Mouse (Mus musculus): Measurements from ENCODE around the gene Sec24d. TPM values are rescaled to one million over a fixed set of nuclear protein-coding genes. Genes with fewer than 3 reads are reported as not detected.
"Not testable (repeated sequence)": the region's sequence is repeated elsewhere in the genome, so short reads cannot be mapped to it uniquely, and the experiment has no call there.

The Sec24d gene
- polyA plus RNA-seq, 1 experiment from 2014 or later, result 21.5 TPM

DNA sequence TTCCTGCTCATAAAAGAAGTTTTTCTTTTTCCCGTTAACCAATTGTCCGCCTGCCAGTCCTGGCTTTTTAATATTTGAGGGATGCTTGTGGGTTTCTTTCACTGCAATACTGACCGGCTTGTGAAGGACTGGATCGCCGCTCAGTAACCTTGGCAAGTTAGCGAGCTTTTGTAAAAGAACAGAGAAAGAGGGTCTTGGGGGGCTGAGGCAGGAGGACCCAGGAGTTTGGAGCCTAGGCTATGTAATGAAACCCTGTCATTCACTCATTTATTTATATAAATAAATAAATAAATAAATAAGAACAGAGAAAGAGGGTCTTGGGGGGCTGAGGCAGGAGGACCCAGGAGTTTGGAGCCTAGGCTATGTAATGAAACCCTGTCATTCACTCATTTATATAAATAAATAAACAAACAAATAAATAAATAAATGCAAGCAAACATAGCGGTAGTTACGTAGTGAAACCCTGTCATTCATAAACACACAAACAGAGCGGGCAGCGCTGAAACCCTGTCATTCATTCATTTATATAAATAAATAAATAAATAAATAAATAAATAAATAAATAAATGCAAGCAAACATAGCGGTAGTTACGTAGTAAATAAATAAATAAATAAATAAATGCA, 119.0 kb downstream of the Sec24d start:
- 18% methylated on average over 12 of the region's 12 CpGs for WGBS
- H3K4me3 ChIP-seq (ENCODE audit: low read depth, low read length), result peak overlapping the region; percentile 57
- peak overlapping the region; percentile 44; the same call in 1 of the 2 replicates for H3K27ac ChIP-seq (ENCODE audit: low read depth, low read length)
- H3K36me3 ChIP-seq (ENCODE audit: control insufficient read depth, insufficient read depth, low read length); H3K9me3 ChIP-seq (ENCODE audit: control insufficient read depth, low read length); H3K27me3 ChIP-seq (ENCODE audit: control insufficient read depth, insufficient read depth, low read length): not testable (repeated sequence)
- DNase-seq (ENCODE audit: low spot score, missing footprints) (peak; percentile 91), ATAC-seq (ENCODE audit: low FRiP score) (peak; percentile 83)
- peak overlapping the region; percentile 47 for H3K4me2 ChIP-seq
- peaks cover 15% of the 10 kb centered on the region for H3K4me1 ChIP-seq (ENCODE audit: control insufficient read depth, insufficient read depth, low read length)
- H3K9ac ChIP-seq (ENCODE audit: low read length), result peak overlapping the region; percentile 68

- Histone ChIP-seq H3K9ac (ENCODE audit: low read length) (no peak overlapping the region), H3K27me3 (ENCODE audit: control insufficient read depth, insufficient read depth, low read length) (no peaks in the 10 kb centered on the region), H3K4me2 (no peak overlapping the region), H3K36me3 (ENCODE audit: control insufficient read depth, insufficient read depth, low read length) (no peaks in the 10 kb centered on the region), H3K9me3 (ENCODE audit: control insufficient read depth, low read length) (no peaks in the 10 kb centered on the region), H3K4me3 (ENCODE audit: low read depth, low read length) (no peak overlapping the region), H3K27ac (ENCODE audit: low read depth, low read length) (no peak overlapping the region), H3K4me1 (ENCODE audit: control insufficient read depth, insufficient read depth, low read length) (no peaks in the 10 kb centered on the region)
- DNase-seq (ENCODE audit: low spot score, missing footprints) (no peak), ATAC-seq (ENCODE audit: low FRiP score) (no peak)
- WGBS, result 79% methylated on average over 4 of the region's 4 CpGs
Measured at GRCm38 (mm10) chr3:123391180-123391579, 123.9 kb downstream of the Sec24d start.

DNA sequence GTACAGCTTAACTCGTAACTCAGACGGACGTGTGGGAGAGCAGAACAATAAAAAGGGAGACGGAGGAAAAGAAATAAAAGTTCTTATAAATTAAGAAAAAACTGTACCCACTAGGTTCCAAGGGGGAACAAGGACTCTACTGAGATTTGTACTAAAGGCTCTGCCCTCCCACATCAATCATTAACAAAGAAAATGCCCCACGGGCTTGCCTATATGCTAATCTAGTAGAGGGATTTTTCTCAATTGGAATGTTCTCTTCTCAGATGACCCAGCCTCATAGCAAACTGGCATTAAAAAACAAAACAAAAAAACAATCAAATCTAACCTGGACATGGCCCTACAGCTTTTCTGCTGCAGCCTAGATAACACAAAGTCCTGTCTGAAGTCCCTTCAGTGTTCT, 128.4 kb downstream of the Sec24d start:
- H3K9ac ChIP-seq (ENCODE audit: low read length), result no peak overlapping the region
- H3K4me3 ChIP-seq (ENCODE audit: low read depth, low read length), result no peak overlapping the region
- no peak overlapping the region for H3K27ac ChIP-seq (ENCODE audit: low read depth, low read length)
- 90% methylated on average over 5 of the region's 5 CpGs for WGBS
- H3K9me3 ChIP-seq (ENCODE audit: control insufficient read depth, low read length), result no peaks in the 10 kb centered on the region
- no peaks in the 10 kb centered on the region for H3K36me3 ChIP-seq (ENCODE audit: control insufficient read depth, insufficient read depth, low read length)
- H3K4me2 ChIP-seq, result no peak overlapping the region
- H3K4me1 ChIP-seq (ENCODE audit: control insufficient read depth, insufficient read depth, low read length), result no peaks in the 10 kb centered on the region
- DNase-seq (ENCODE audit: low spot score, missing footprints), result no peak
- H3K27me3 ChIP-seq (ENCODE audit: control insufficient read depth, insufficient read depth, low read length), result no peaks in the 10 kb centered on the region
- ATAC-seq (ENCODE audit: low FRiP score), result no peak

DNA sequence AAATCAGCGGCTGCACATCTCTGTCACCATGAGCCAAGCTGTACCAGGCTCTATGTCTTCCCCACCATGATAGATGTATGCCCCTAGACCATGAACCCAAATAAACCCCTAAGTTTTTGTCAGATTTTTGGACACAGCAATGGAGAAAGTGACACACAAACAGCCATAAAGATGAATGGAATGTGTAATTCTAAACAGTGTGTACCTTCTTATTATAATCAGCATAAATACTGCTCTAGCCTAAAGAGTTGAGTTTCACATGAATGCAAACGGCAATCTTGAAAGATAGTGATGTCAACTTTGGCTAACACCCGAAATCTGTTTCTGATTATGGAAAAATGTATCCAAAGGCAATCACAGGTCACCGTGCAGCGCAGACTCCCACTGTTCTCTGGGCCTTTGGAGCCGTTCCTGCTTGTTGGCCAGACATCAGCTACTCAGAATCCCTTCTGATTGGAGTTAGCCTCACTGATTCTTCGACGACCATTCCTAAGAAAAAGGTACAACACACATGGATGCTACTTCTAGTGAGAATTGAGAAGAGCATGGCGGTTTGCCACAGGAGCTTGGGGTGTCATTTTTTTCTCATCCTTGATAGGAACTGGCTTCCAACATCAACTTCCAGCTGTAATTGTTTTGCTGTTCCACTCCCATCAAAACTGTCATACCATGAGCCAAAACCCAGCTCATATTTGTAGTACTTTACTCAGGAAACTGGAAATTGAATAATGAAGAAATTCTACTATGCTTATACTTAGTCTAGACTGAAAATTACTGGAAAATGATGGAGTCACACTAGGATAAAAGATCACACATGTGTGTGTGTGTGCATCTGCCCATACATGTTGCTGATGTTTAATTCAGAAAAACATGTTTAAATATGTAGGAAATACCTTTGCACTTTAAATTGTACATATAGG, 130.6 kb downstream of the Sec24d start:
- DNase-seq (ENCODE audit: low spot score, missing footprints), result peak; percentile 35
- no peak for ATAC-seq (ENCODE audit: low FRiP score)
- no peaks in the 10 kb centered on the region for H3K27me3 ChIP-seq (ENCODE audit: control insufficient read depth, insufficient read depth, low read length)
- no peaks in the 10 kb centered on the region for H3K36me3 ChIP-seq (ENCODE audit: control insufficient read depth, insufficient read depth, low read length)
- no peak overlapping the region for H3K4me2 ChIP-seq
- WGBS, result 88% methylated on average over 9 of the region's 9 CpGs
- H3K9me3 ChIP-seq (ENCODE audit: control insufficient read depth, low read length), result no peaks in the 10 kb centered on the region
- no peaks in the 10 kb centered on the region for H3K4me1 ChIP-seq (ENCODE audit: control insufficient read depth, insufficient read depth, low read length)
- no peak overlapping the region for H3K9ac ChIP-seq (ENCODE audit: low read length)
- no peak overlapping the region for H3K4me3 ChIP-seq (ENCODE audit: low read depth, low read length)
- H3K27ac ChIP-seq (ENCODE audit: low read depth, low read length), result no peak overlapping the region

- ATAC-seq (ENCODE audit: low FRiP score) (no peak), DNase-seq (ENCODE audit: low spot score, missing footprints) (peak; percentile 53)
- Histone ChIP-seq H3K27ac (ENCODE audit: low read depth, low read length) (no peak overlapping the region), H3K36me3 (ENCODE audit: control insufficient read depth, insufficient read depth, low read length) (no peaks in the 10 kb centered on the region), H3K4me3 (ENCODE audit: low read depth, low read length) (no peak overlapping the region), H3K9ac (ENCODE audit: low read length) (no peak overlapping the region), H3K4me2 (no peak overlapping the region), H3K9me3 (ENCODE audit: control insufficient read depth, low read length) (no peaks in the 10 kb centered on the region), H3K27me3 (ENCODE audit: control insufficient read depth, insufficient read depth, low read length) (no peaks in the 10 kb centered on the region), H3K4me1 (ENCODE audit: control insufficient read depth, insufficient read depth, low read length) (no peaks in the 10 kb centered on the region)
- 88% methylated on average over 3 of the region's 3 CpGs for WGBS
Measured at GRCm38 (mm10) chr3:123404945-123405344, 137.7 kb downstream of the Sec24d start.

DNA sequence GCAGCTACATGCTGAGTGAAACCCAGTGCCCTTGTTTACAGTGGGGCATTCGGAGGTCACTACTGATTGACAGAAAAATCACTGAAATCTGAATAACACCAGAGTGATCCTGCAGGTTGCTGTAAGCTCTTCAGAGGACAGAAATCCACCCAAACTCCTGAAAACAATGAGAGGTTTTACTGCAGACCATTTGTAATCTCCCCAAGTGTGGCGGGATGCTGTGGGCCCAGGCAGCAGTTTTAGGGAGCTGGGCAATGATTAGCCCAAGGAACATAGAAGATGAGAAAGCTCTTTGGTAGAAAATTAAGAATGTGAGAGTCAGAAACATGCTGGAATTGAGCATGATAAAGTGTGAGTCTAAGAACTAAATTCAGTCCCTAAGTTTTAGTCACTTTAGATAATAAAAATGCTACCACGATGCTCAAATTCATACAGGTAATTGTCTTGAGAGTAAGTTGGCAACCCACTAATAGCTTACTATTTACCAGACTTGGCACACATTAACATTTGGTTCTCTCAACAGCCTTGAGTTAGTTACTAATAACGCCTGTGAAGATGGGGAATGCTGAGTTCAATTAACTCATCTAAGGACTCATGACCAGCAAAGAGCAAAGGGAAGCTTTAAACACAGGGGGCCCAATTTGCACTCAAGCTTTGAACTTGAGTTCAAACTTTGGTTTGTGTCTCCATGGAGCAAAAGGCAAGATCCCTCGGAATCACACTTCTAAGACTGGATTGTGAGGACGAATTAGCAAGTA, 144.7 kb downstream of the Sec24d start:
- no peak for DNase-seq (ENCODE audit: low spot score, missing footprints)
- Histone ChIP-seq H3K36me3 (ENCODE audit: control insufficient read depth, insufficient read depth, low read length) (no peaks in the 10 kb centered on the region), H3K9me3 (ENCODE audit: control insufficient read depth, low read length) (no peaks in the 10 kb centered on the region), H3K4me1 (ENCODE audit: control insufficient read depth, insufficient read depth, low read length) (no peaks in the 10 kb centered on the region), H3K4me3 (ENCODE audit: low read depth, low read length) (no peak overlapping the region), H3K27me3 (ENCODE audit: control insufficient read depth, insufficient read depth, low read length) (no peaks in the 10 kb centered on the region), H3K9ac (ENCODE audit: low read length) (no peak overlapping the region), H3K4me2 (no peak overlapping the region), H3K27ac (ENCODE audit: low read depth, low read length) (no peak overlapping the region)
- no peak for ATAC-seq (ENCODE audit: low FRiP score)
- 80% methylated on average over 6 of the region's 6 CpGs for WGBS

DNA sequence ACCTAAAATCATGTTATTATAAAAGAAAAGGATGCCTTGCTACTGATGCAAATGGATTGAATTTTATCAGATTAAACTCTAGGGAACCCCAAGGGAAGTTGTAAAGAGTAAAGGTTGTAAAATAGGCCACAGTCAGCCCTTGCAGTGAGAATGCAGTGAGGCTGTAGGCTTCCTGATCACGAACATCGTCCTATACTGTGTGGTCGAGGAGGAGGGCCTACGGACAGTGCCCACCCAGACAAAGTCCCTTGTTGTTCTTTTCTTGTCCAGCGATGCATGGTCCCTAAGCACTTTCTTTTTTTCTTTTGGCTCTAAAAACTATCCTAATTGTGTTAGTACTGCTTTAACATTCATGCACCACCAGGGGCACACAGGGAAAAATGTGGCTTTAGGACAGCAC, 145.9 kb downstream of the Sec24d start:
- Histone ChIP-seq H3K4me1 (ENCODE audit: control insufficient read depth, insufficient read depth, low read length) (no peaks in the 10 kb centered on the region), H3K4me2 (no peak overlapping the region), H3K27ac (ENCODE audit: low read depth, low read length) (no peak overlapping the region), H3K9me3 (ENCODE audit: control insufficient read depth, low read length) (no peaks in the 10 kb centered on the region), H3K9ac (ENCODE audit: low read length) (no peak overlapping the region), H3K27me3 (ENCODE audit: control insufficient read depth, insufficient read depth, low read length) (no peaks in the 10 kb centered on the region), H3K36me3 (ENCODE audit: control insufficient read depth, insufficient read depth, low read length) (no peaks in the 10 kb centered on the region), H3K4me3 (ENCODE audit: low read depth, low read length) (no peak overlapping the region)
- ATAC-seq (ENCODE audit: low FRiP score), result 0 out of 2 replicates have a peak, but pooled peaks have one; percentile 55
- no peak for DNase-seq (ENCODE audit: low spot score, missing footprints)
- 33% methylated on average over 5 of the region's 5 CpGs for WGBS
